Mouse (Mus musculus) forebrain, embryonic 16.5 days (tissue): Measurements from ENCODE around the gene Babam1. TPM values are rescaled to one million over a fixed set of nuclear protein-coding genes. Genes with fewer than 3 reads are reported as not detected.
A peak's percentile ranks its signal among the peaks of the same experiment; 100 is the strongest.
"Not testable (repeated sequence)": the region's sequence is repeated elsewhere in the genome, so short reads cannot be mapped to it uniquely, and the experiment has no call there.

Experiments used
- ATAC-seq: fragments of 200-750 bp; cut with Nextera tagmentation; 2 replicates; pipeline ENCODE4 v1.8.0; 2017; ENCODE audit warnings: mild to moderate bottlenecking, moderate library complexity
- H3K27ac ChIP-seq: fragments of 300-500 bp; sonication (generic); 2 replicates; pipeline ENCODE4 v1.5.1; 2014; ENCODE audit warnings: low read length, control low read depth
- H3K27me3 ChIP-seq: fragments of 300-500 bp; sonication (generic); replicated peaks from 2 replicates; pipeline ENCODE4 v1.6.1; 2014; ENCODE audit warnings: low read length; ENCODE audit not compliant: control insufficient read depth, insufficient read depth
- H3K36me3 ChIP-seq: fragments of 300-500 bp; sonication (generic); 2 replicates; pipeline ENCODE4 v1.6.1; 2014; ENCODE audit not compliant: control insufficient read depth, insufficient read depth
- H3K4me1 ChIP-seq: fragments of 300-500 bp; sonication (generic); replicated peaks from 2 replicates; pipeline ENCODE4 v1.6.1; 2014; ENCODE audit warnings: low read length; ENCODE audit not compliant: control insufficient read depth, insufficient read depth
- H3K4me2 ChIP-seq: fragments of 300-500 bp; sonication (generic); 2 replicates; pipeline ENCODE4 v1.6.1; 2014; ENCODE audit warnings: mild to moderate bottlenecking, low read length, control low read depth
- H3K4me3 ChIP-seq: fragments of 300-500 bp; sonication (generic); replicated peaks from 2 replicates; pipeline ENCODE4 v1.5.1; 2014; ENCODE audit warnings: mild to moderate bottlenecking, low read length, control low read depth
- H3K9ac ChIP-seq: fragments of 300-500 bp; sonication (generic); replicated peaks from 2 replicates; pipeline ENCODE4 v1.6.1; 2014; ENCODE audit warnings: low read depth, low read length, control low read depth
- H3K9me3 ChIP-seq: fragments of 300-500 bp; sonication (generic); 2 replicates; pipeline ENCODE4 v1.6.1; 2016; ENCODE audit warnings: low read length; ENCODE audit not compliant: control insufficient read depth
- WGBS: fragments of 180-500 bp; shearing (Covaris S2); extraction: QIAGEN DNeasy Blood & Tissue Kit; methylation state at CpG from one replicate; pipeline ENCODE4 v1.1.7; 2014; 5-methylcytosine and 5-hydroxymethylcytosine counted together
- polyA plus RNA-seq: library from polyadenylated mRNA; unstranded; fragments of >200 nt; fragmentation: Nextera tagmentation; extraction: Ambion mirVana; gene quantifications from 2 replicates; pipeline ENCODE4 v1.2.1, GENCODE M21; 2015

Babam1 gene
- polyA plus RNA-seq, 1 experiment from 2014 or later: 105 TPM

GRCm38 (mm10) chr8:71422121-71422520 is 25.5 kb downstream of the Babam1 start:
- no peak overlapping the region for H3K4me3 ChIP-seq
- no peaks in the 10 kb centered on the region for H3K4me1 ChIP-seq
- no peak overlapping the region for H3K27ac ChIP-seq
- peaks cover 3% of the 10 kb centered on the region; the same call in 1 of the 2 replicates for H3K27me3 ChIP-seq
- H3K9me3 ChIP-seq: no peaks in the 10 kb centered on the region
- no peaks in the 10 kb centered on the region for H3K36me3 ChIP-seq
- H3K9ac ChIP-seq: no peak overlapping the region
- ATAC-seq: no peak
- no peak overlapping the region for H3K4me2 ChIP-seq

GRCm38 (mm10) chr8:71432935-71433334 is 36.3 kb downstream of the Babam1 start:
- not testable (repeated sequence) for H3K27ac ChIP-seq, ATAC-seq, H3K9me3 ChIP-seq, H3K4me2 ChIP-seq, H3K4me3 ChIP-seq, H3K4me1 ChIP-seq, H3K36me3 ChIP-seq, H3K27me3 ChIP-seq, H3K9ac ChIP-seq
- WGBS: 79% methylated on average over 1 of the region's 1 CpGs

- Histone ChIP-seq H3K36me3 (no peaks in the 10 kb centered on the region), H3K4me3 (no peak overlapping the region), H3K27ac (no peak overlapping the region), H3K4me1 (no peaks in the 10 kb centered on the region), H3K4me2 (no peak overlapping the region), H3K9me3 (no peaks in the 10 kb centered on the region), H3K9ac (no peak overlapping the region), H3K27me3 (no peaks in the 10 kb centered on the region; the same call in 1 of the 2 replicates)
- ATAC-seq: no peak
- 63% methylated on average over 3 of the region's 3 CpGs for WGBS
Observed at GRCm38 (mm10) chr8:71437041-71437440, 40.4 kb downstream of the Babam1 start.

GRCm38 (mm10) chr8:71441404-71441803 is 44.7 kb downstream of the Babam1 start:
- Histone ChIP-seq H3K27ac (no peak overlapping the region), H3K9me3 (no peaks in the 10 kb centered on the region), H3K4me3 (no peak overlapping the region), H3K9ac (no peak overlapping the region), H3K36me3 (no peaks in the 10 kb centered on the region), H3K4me2 (no peak overlapping the region), H3K4me1 (no peaks in the 10 kb centered on the region), H3K27me3 (no peaks in the 10 kb centered on the region; the same call in 1 of the 2 replicates)
- 0% methylated on average over 7 of the region's 7 CpGs for WGBS
- peak; percentile 69 for ATAC-seq

GRCm38 (mm10) chr8:71445096-71445495 is 48.4 kb downstream of the Babam1 start:
- Histone ChIP-seq H3K27ac (no peak overlapping the region), H3K9ac (no peak overlapping the region), H3K9me3 (no peaks in the 10 kb centered on the region), H3K4me2 (no peak overlapping the region), H3K36me3 (no peaks in the 10 kb centered on the region), H3K27me3 (no peaks in the 10 kb centered on the region; the same call in 1 of the 2 replicates), H3K4me1 (no peaks in the 10 kb centered on the region), H3K4me3 (no peak overlapping the region)
- WGBS: 88% methylated on average over 7 of the region's 7 CpGs
- no peak for ATAC-seq

- H3K9me3 ChIP-seq: no peaks in the 10 kb centered on the region
- H3K9ac ChIP-seq: no peak overlapping the region
- H3K27ac ChIP-seq: no peak overlapping the region
- no peaks in the 10 kb centered on the region for H3K4me1 ChIP-seq
- H3K4me2 ChIP-seq: no peak overlapping the region
- no peak for ATAC-seq
- H3K27me3 ChIP-seq: no peaks in the 10 kb centered on the region
- no peaks in the 10 kb centered on the region for H3K36me3 ChIP-seq
- 66% methylated on average over 4 of the region's 4 CpGs for WGBS
- H3K4me3 ChIP-seq: no peak overlapping the region
Observed at GRCm38 (mm10) chr8:71451337-71451736, 54.7 kb downstream of the Babam1 start.

- Histone ChIP-seq H3K4me2 (no peak overlapping the region), H3K27me3 (no peaks in the 10 kb centered on the region), H3K9ac (no peak overlapping the region), H3K4me3 (no peak overlapping the region), H3K4me1 (no peaks in the 10 kb centered on the region), H3K9me3 (no peaks in the 10 kb centered on the region), H3K36me3 (no peaks in the 10 kb centered on the region), H3K27ac (no peak overlapping the region)
- no peak for ATAC-seq
- WGBS: 58% methylated on average over 11 of the region's 11 CpGs
Observed at GRCm38 (mm10) chr8:71451777-71452176, 55.1 kb downstream of the Babam1 start.

- no peak for ATAC-seq
- H3K4me3 ChIP-seq: no peak overlapping the region
- H3K36me3 ChIP-seq: peaks cover 6% of the 10 kb centered on the region
- no peaks in the 10 kb centered on the region for H3K27me3 ChIP-seq
- no peaks in the 10 kb centered on the region for H3K4me1 ChIP-seq
- no peak overlapping the region for H3K27ac ChIP-seq
- no peak overlapping the region for H3K4me2 ChIP-seq
- no peaks in the 10 kb centered on the region for H3K9me3 ChIP-seq
- WGBS: 90% methylated on average over 2 of the region's 2 CpGs
- H3K9ac ChIP-seq: no peak overlapping the region
Observed at GRCm38 (mm10) chr8:71452669-71453068, 56.0 kb downstream of the Babam1 start.
